Mouse (Mus musculus): ENCODE measurements at regions not wholly inside any gene's neighbourhood (a gene's known extent, or its start where the extent isn't known, plus 50 kb on each side); places are given as distances from the start of the nearest gene placed in this dataset.

DNA sequence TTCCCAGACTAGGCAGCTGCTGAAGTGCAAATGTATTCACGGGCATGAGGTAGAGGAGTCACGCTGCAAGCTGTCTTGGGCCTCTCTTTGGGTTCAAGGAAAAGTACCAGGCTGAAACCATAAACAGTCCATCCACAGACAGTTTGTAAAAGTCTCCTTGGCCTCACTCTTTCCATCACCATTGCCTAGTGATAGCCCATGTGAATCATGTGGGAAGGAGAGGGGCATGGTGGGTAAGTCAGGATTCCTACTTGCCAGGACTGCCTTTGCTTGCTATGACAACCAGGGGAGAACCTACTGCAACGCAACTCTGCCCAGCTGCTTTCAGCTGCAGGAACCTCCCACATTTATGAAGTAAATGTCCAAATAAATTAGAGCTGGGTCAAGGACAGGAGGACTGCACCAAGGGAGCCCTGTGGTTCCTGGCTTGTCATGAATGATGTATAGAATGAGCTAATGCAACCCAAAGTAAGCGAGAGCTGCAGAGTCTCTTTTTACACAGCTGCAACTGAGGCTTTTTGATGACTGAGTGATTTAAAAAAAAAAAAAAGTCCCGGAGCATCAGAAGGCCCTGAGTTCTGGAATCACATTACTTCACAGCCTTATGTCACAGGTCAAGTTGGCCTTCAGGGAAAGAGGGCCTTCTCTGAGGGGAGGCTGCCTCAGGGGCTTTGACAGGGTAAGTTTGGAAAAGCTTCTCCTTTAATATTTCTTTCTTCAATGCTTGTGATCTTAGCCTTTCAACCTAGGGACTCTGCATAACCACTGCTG, 420.7 kb upstream of the Slc30a5 start:
- no peaks in the 10 kb centered on the region for H3K36me3 ChIP-seq
- no peaks in the 10 kb centered on the region for H3K27me3 ChIP-seq
- H3K9me3 ChIP-seq = no peaks in the 10 kb centered on the region
- ATAC-seq (ENCODE audit: low FRiP score, low read depth) = no peak
- H3K9ac ChIP-seq (replicated peaks) = no peak overlapping the region
- WGBS = 85% methylated on average over 5 of the region's 5 CpGs
- H3K4me1 ChIP-seq = no peaks in the 10 kb centered on the region
- H3K27ac ChIP-seq (replicated peaks) = no peak overlapping the region
- H3K4me2 ChIP-seq (replicated peaks) = no peak overlapping the region
- H3K4me3 ChIP-seq = no peak overlapping the region

DNA sequence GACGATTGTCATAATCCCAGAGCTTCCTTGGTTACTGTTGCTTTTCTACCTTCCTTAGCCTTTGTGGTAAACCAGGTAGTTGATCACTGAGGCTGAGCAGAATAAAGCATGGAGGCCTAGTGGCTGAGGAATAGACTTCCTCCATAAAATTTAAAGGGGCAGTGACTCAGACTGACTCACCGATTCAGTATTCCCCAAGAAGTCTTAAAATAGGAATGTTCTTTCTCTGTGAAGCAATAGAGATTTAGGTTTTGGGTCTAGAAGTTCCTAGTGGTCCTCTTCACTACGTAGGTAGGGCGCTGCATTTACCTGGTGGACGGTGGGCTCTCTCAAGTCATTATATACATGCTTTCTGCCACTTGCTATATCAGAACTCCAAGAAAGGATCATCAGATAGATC, 416.1 kb upstream of the Slc30a5 start:
- no peak for ATAC-seq (ENCODE audit: low FRiP score, low read depth)

DNA sequence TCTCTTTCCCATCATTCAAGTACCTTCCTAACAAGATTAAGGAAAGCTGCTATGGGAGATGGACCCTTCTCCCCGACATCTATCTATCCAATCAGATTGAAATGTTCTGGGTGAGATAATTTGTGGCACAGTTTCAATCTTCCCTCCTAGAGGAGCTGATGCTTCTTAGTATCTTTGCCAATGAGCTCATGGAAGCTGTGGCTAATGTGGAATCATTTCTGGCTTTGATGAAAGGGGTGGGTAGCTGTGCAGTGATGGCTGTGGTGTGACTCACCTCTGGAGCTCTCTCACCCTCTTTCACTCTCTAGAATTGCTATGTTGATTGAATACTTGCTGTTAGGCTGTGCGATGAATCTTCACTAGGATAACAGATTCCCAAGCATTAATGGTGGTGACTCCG, 411.1 kb upstream of the Slc30a5 start:
- Histone ChIP-seq H3K27ac (replicated peaks) (no peak overlapping the region), H3K9ac (replicated peaks) (no peak overlapping the region), H3K27me3 (no peaks in the 10 kb centered on the region), H3K36me3 (no peaks in the 10 kb centered on the region), H3K4me3 (no peak overlapping the region), H3K4me1 (no peaks in the 10 kb centered on the region), H3K9me3 (no peaks in the 10 kb centered on the region), H3K4me2 (replicated peaks) (no peak overlapping the region)
- no peak for ATAC-seq (ENCODE audit: low FRiP score, low read depth)
- 85% methylated on average over 3 of the region's 3 CpGs for WGBS

More for the DNA sequence above, 416.1 kb upstream of the Slc30a5 start:
- H3K9me3 ChIP-seq = no peaks in the 10 kb centered on the region
- no peak overlapping the region for H3K4me3 ChIP-seq
- no peak overlapping the region for H3K27ac ChIP-seq (replicated peaks)
- 91% methylated on average over 5 of the region's 5 CpGs for WGBS
- no peaks in the 10 kb centered on the region for H3K36me3 ChIP-seq
- no peak overlapping the region for H3K4me2 ChIP-seq (replicated peaks)
- H3K4me1 ChIP-seq = no peaks in the 10 kb centered on the region
- H3K9ac ChIP-seq (replicated peaks) = no peak overlapping the region
- no peaks in the 10 kb centered on the region for H3K27me3 ChIP-seq

DNA sequence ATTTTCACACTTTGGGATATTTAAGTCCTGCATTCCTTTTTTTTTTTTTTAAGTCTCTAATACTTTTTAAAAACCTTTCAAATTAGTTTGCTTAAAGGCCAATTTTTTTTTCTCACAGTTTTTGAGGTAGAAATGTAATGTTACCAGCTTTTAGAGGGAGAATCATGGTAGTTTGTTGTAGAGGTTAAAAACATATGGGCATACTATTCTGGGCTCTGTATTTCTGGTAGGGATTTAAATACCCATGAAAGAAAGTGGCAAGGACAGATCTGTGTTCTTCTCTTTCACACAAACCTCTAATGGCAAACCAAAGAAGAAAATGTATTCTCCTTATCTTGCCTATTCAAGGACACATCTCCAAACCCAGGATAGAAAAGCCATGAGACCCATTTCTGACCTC, 405.6 kb upstream of the Slc30a5 start:
- no peaks in the 10 kb centered on the region for H3K36me3 ChIP-seq
- no peak overlapping the region for H3K27ac ChIP-seq (replicated peaks)
- H3K4me2 ChIP-seq (replicated peaks) = no peak overlapping the region
- ATAC-seq (ENCODE audit: low FRiP score, low read depth) = no peak
- H3K4me3 ChIP-seq = no peak overlapping the region
- H3K27me3 ChIP-seq = no peaks in the 10 kb centered on the region
- no peak overlapping the region for H3K9ac ChIP-seq (replicated peaks)
- H3K4me1 ChIP-seq = peaks cover 18% of the 10 kb centered on the region
- no peaks in the 10 kb centered on the region for H3K9me3 ChIP-seq

DNA sequence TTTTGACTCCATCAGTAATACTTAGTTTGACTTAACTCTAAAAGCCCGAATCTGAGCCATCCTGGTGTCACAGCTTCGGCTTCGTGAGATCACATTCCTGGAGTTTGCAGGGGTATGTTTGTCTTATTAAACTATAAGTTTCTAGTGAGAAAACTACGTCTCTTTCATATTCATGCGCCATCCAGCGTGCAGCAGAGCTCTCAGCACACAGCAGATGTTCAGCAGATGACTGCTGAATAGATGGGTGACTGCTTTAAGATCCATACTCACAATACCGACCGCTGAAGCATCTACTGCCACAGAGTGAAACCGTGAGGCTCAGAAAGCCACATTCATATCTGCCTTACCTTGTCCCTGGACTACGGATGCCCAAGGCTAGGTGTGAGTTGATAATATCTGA, 403.8 kb upstream of the Slc30a5 start:
- no peak overlapping the region for H3K4me2 ChIP-seq (replicated peaks)
- H3K4me3 ChIP-seq = no peak overlapping the region
- H3K9ac ChIP-seq (replicated peaks) = no peak overlapping the region
- H3K4me1 ChIP-seq = peaks cover 37% of the 10 kb centered on the region
- 74% methylated on average over 10 of the region's 10 CpGs for WGBS
- no peaks in the 10 kb centered on the region for H3K9me3 ChIP-seq
- ATAC-seq (ENCODE audit: low FRiP score, low read depth) = no peak
- H3K36me3 ChIP-seq = no peaks in the 10 kb centered on the region
- H3K27me3 ChIP-seq = no peaks in the 10 kb centered on the region
- H3K27ac ChIP-seq (replicated peaks) = no peak overlapping the region

DNA sequence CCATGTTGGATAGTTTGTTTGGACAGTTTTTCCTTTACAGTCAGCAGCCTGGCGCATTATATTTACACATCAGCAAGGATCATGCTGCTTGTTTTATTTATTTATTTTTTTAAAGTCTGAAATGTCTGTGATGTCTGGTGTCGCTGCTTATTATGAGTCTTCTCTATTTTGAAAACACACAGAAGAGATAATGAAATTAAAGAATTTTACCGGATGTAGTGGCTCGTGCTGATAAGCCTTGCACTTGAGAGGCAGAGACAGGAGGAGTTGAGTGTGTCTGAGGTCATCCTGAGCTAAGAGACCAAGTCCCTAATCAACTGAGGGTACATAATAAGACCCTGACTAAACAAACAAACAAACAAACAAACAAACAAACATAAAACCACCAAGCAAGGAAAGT, 402.6 kb upstream of the Slc30a5 start:
- 94% methylated on average over 4 of the region's 4 CpGs for WGBS
- peaks cover 37% of the 10 kb centered on the region for H3K4me1 ChIP-seq
- H3K27me3 ChIP-seq = no peaks in the 10 kb centered on the region; the same call in 1 of the 2 replicates
- no peak overlapping the region for H3K4me3 ChIP-seq
- ATAC-seq (ENCODE audit: low FRiP score, low read depth) = no peak
- no peaks in the 10 kb centered on the region for H3K36me3 ChIP-seq
- H3K9me3 ChIP-seq = no peaks in the 10 kb centered on the region
- H3K4me2 ChIP-seq (replicated peaks) = no peak overlapping the region
- no peak overlapping the region for H3K9ac ChIP-seq (replicated peaks)
- no peak overlapping the region for H3K27ac ChIP-seq (replicated peaks)

DNA sequence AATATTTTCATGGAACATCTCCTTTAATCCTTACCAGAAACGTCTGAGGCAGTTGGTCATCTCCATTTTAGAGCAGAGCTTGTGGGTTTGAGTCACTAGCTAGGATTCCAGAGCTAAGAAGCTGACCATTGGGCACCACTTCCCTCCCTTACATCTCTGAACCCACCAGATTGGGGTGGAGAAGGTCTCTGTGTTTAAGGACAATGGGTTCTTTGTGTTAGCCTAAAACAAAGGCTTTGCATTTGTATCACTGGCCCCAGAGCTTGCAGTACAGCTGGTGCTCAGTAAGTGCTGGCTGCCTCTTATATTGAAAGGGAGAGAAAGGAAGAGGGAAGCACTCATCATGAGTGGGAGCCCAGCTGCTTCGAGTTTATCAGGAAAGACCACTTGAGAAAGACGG, 401.9 kb upstream of the Slc30a5 start:
- 32% methylated on average over 3 of the region's 3 CpGs for WGBS

DNA sequence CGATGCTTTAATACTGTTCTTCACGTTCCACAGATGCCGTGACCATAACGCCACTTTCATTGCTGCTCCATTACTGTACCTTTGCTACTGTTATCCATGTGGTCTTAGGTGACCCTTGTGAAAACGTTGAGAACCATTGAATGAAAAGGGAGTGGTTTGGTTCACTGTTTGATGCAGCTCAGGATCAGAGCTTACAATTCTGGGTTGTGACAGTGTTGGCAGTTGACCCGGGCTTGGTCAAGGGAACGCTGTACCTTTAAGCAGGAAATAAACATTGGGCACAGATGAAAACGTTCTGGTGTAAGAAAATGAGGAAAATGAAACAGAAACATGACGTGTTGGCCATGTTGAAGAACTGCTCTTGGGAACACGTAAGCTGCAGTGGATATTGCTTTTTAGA, 401.3 kb upstream of the Slc30a5 start:
- 74% methylated on average over 10 of the region's 10 CpGs for WGBS
- H3K9me3 ChIP-seq = no peaks in the 10 kb centered on the region
- peak overlapping the region; percentile 35 for H3K4me2 ChIP-seq (replicated peaks)
- H3K27me3 ChIP-seq = no peaks in the 10 kb centered on the region; the same call in 1 of the 2 replicates
- H3K27ac ChIP-seq (replicated peaks) = no peak overlapping the region
- no peak overlapping the region for H3K9ac ChIP-seq (replicated peaks)
- no peaks in the 10 kb centered on the region for H3K36me3 ChIP-seq
- H3K4me3 ChIP-seq = no peak overlapping the region
- ATAC-seq (ENCODE audit: low FRiP score, low read depth) = no peak
- H3K4me1 ChIP-seq = peaks cover 37% of the 10 kb centered on the region

More for the DNA sequence above, 401.9 kb upstream of the Slc30a5 start:
- Histone ChIP-seq H3K4me2 (replicated peaks) (no peak overlapping the region), H3K27me3 (no peaks in the 10 kb centered on the region; the same call in 1 of the 2 replicates), H3K9ac (replicated peaks) (no peak overlapping the region), H3K4me3 (no peak overlapping the region), H3K36me3 (no peaks in the 10 kb centered on the region), H3K9me3 (no peaks in the 10 kb centered on the region), H3K27ac (replicated peaks) (no peak overlapping the region), H3K4me1 (peaks cover 37% of the 10 kb centered on the region)
- no peak for ATAC-seq (ENCODE audit: low FRiP score, low read depth)

DNA sequence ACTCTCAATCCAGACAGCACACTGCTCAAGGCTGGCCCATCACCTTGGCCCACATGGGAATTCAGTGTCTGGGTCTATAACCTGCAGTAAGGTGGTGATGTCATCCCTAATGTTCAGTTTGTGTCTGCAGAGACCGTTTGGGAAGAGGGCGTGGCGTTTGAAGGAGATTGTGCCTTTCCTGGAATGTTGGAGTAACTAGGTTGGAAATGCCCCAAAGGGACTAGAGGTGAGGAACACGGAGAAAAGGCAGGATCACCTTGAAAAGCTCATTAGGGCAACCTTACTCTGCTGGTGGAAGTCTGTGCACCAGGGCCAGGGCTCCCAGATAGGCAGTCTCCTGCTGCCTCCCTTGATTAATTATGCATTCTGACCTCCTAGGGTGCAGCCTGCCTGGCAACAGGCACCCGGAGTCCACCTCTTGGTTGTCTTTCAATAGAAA, 400.6 kb upstream of the Slc30a5 start:
- Histone ChIP-seq H3K4me3 (no peak overlapping the region), H3K4me1 (peaks cover 37% of the 10 kb centered on the region), H3K9ac (replicated peaks) (no peak overlapping the region), H3K36me3 (no peaks in the 10 kb centered on the region), H3K27me3 (no peaks in the 10 kb centered on the region; the same call in 1 of the 2 replicates), H3K9me3 (no peaks in the 10 kb centered on the region), H3K4me2 (replicated peaks) (peak overlapping the region; percentile 35), H3K27ac (replicated peaks) (0 out of 2 replicates have a peak overlapping the region, but pooled peaks have one; percentile 15)
- ATAC-seq (ENCODE audit: low FRiP score, low read depth) = peak; percentile 72
- 17% methylated on average over 5 of the region's 5 CpGs for WGBS

DNA sequence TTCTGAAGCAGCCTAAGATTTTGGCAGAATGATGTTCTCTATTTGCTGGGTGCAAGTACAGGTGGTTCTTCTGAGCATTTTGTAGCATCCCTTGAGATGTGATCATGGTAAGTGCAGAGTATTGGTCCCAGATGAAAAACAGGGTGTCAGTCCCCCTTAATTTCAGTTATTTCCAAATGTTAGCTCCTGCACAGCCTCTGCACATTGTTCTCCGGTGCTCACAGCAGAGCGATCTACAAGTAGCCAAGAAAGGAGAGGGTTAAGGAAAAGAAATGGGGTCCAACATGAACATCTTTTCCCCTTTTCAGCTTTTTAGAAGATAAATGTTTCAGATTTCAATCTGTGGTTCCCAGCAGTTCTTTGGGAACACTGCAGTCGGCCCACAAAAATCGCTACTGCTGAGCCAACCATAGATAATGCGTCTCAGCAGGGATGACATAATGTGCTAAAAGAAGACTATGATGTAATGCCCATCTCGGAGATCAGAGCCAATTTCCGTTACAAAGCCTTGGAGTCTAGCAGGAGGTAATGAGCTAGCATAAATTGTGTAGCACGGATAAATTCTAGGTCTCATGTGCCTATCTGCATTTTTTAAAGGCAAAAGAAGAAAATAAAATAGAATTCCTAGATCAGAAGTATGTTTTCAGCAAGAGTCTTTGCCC, 400.1 kb upstream of the Slc30a5 start:
- WGBS = 33% methylated on average over 8 of the region's 8 CpGs
- H3K27ac ChIP-seq (replicated peaks) = 0 out of 2 replicates have a peak overlapping the region, but pooled peaks have one; percentile 39
- peak overlapping the region; percentile 35; the same call in 1 of the 2 replicates for H3K4me2 ChIP-seq (replicated peaks)
- peak; percentile 75 for ATAC-seq (ENCODE audit: low FRiP score, low read depth)
- no peak overlapping the region for H3K4me3 ChIP-seq
- no peaks in the 10 kb centered on the region; the same call in 1 of the 2 replicates for H3K27me3 ChIP-seq
- H3K4me1 ChIP-seq = peaks cover 37% of the 10 kb centered on the region
- no peak overlapping the region for H3K9ac ChIP-seq (replicated peaks)
- H3K9me3 ChIP-seq = no peaks in the 10 kb centered on the region
- no peaks in the 10 kb centered on the region for H3K36me3 ChIP-seq

DNA sequence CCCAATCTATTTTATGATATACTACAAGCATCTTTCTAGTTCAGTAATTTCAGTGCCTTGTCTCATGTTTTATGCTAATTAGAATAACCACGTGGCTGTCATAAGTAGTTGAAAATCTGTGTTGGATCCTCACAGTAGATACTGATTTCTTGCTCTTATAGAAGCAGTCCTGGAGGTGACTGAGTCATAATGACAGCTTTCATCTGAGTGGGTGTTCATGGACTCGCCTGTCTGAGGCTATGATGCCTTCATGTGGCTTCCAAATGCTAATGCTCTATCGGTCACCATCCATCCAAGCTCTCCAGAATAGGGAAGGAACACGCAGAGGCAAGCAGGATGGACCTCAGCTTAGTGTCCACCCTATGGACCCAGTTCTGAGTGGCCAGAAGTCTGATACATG, 396.6 kb upstream of the Slc30a5 start:
- H3K27me3 ChIP-seq = no peaks in the 10 kb centered on the region; the same call in 1 of the 2 replicates
- 90% methylated on average over 4 of the region's 4 CpGs for WGBS
- no peak for ATAC-seq (ENCODE audit: low FRiP score, low read depth)
- no peaks in the 10 kb centered on the region for H3K36me3 ChIP-seq
- no peaks in the 10 kb centered on the region for H3K9me3 ChIP-seq
- H3K4me3 ChIP-seq = no peak overlapping the region
- no peak overlapping the region for H3K9ac ChIP-seq (replicated peaks)
- H3K4me1 ChIP-seq = peaks cover 27% of the 10 kb centered on the region
- no peak overlapping the region for H3K27ac ChIP-seq (replicated peaks)
- H3K4me2 ChIP-seq (replicated peaks) = no peak overlapping the region

DNA sequence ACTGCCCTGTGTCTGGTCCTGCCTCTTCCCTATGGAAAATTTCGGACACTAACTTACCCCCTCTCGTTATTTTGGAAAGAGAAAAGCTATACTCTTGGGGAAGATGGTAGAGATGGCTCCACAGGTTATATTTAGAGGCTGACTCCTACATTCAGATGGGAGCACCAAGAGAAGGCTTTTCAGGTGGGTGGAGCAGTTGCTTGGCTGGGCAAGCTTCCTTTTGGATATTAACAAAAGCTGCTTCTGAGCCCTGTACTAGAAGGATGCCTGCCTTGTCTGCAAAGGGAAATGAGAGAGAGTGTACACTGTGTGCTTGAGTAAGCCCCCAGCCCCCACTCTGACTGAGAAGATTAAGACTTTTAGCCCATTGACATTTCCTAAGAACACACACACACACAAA, 392.1 kb upstream of the Slc30a5 start:
- 81% methylated on average over 2 of the region's 2 CpGs for WGBS
- Histone ChIP-seq H3K9me3 (no peaks in the 10 kb centered on the region), H3K36me3 (no peaks in the 10 kb centered on the region), H3K27me3 (no peaks in the 10 kb centered on the region), H3K4me3 (no peak overlapping the region), H3K27ac (replicated peaks) (no peak overlapping the region), H3K4me2 (replicated peaks) (no peak overlapping the region), H3K4me1 (no peaks in the 10 kb centered on the region), H3K9ac (replicated peaks) (no peak overlapping the region)
- no peak for ATAC-seq (ENCODE audit: low FRiP score, low read depth)
